Mouse (Mus musculus): ENCODE results near the gene Nostrin. TPM values are rescaled to one million over a fixed set of nuclear protein-coding genes. Genes with fewer than 3 reads are reported as not detected.

Nostrin gene
- polyA plus RNA-seq, 1 experiment: 1.2 TPM

GRCm38 (mm10) chr2:69187990-69188389 lies 52.4 kb downstream of the Nostrin start:
- Histone ChIP-seq H3K4me3 (ENCODE audit: extremely low read depth, insufficient read depth, insufficient read length) (no peak overlapping the region), H3K27ac (ENCODE audit: insufficient read depth, low read length) (no peak overlapping the region), H3K27me3 (ENCODE audit: control insufficient read depth, insufficient read depth, low read length) (no peaks in the 10 kb centered on the region), H3K4me1 (ENCODE audit: control insufficient read depth, insufficient read depth, insufficient read length) (no peaks in the 10 kb centered on the region), H3K36me3 (ENCODE audit: control insufficient read depth, insufficient read depth, low read length) (no peaks in the 10 kb centered on the region)
- WGBS: 90% methylated on average over 2 of the region's 2 CpGs
- no peak for DNase-seq (ENCODE audit: low read depth in 1 of 2, low spot score in 2 of 2)
- no peak for TF ChIP-seq CTCF (IDR thresholded peaks at IDR 0.05; ENCODE audit: extremely low read depth, insufficient read depth, insufficient read length, insufficient replicate concordance)
- TF ChIP-seq POLR2A (IDR thresholded peaks at IDR 0.05; ENCODE audit: low read depth, low read length): no peak

- DNase-seq (ENCODE audit: low read depth in 1 of 2, low spot score in 2 of 2): no peak
- H3K27ac ChIP-seq (ENCODE audit: insufficient read depth, low read length): no peak overlapping the region
- H3K4me1 ChIP-seq (ENCODE audit: control insufficient read depth, insufficient read depth, insufficient read length): no peaks in the 10 kb centered on the region
- no peaks in the 10 kb centered on the region for H3K27me3 ChIP-seq (ENCODE audit: control insufficient read depth, insufficient read depth, low read length)
- no peak for TF ChIP-seq CTCF (IDR thresholded peaks at IDR 0.05; ENCODE audit: extremely low read depth, insufficient read depth, insufficient read length, insufficient replicate concordance)
- no peak for TF ChIP-seq POLR2A (IDR thresholded peaks at IDR 0.05; ENCODE audit: low read depth, low read length)
- no peaks in the 10 kb centered on the region for H3K36me3 ChIP-seq (ENCODE audit: control insufficient read depth, insufficient read depth, low read length)
- 68% methylated on average over 6 of the region's 6 CpGs for WGBS
- no peak overlapping the region for H3K4me3 ChIP-seq (ENCODE audit: extremely low read depth, insufficient read depth, insufficient read length)
Observed at GRCm38 (mm10) chr2:69188732-69189131, 53.1 kb downstream of the Nostrin start.

- H3K4me3 ChIP-seq (ENCODE audit: extremely low read depth, insufficient read depth, insufficient read length): no peak overlapping the region
- no peak overlapping the region for H3K27ac ChIP-seq (ENCODE audit: insufficient read depth, low read length)
- no peak for DNase-seq (ENCODE audit: low read depth in 1 of 2, low spot score in 2 of 2)
- no peaks in the 10 kb centered on the region for H3K4me1 ChIP-seq (ENCODE audit: control insufficient read depth, insufficient read depth, insufficient read length)
- H3K27me3 ChIP-seq (ENCODE audit: control insufficient read depth, insufficient read depth, low read length): no peaks in the 10 kb centered on the region
- TF ChIP-seq POLR2A (IDR thresholded peaks at IDR 0.05; ENCODE audit: low read depth, low read length) (no peak), CTCF (IDR thresholded peaks at IDR 0.05; ENCODE audit: extremely low read depth, insufficient read depth, insufficient read length, insufficient replicate concordance) (no peak)
- WGBS: 83% methylated on average over 4 of the region's 4 CpGs
- no peaks in the 10 kb centered on the region for H3K36me3 ChIP-seq (ENCODE audit: control insufficient read depth, insufficient read depth, low read length)
Observed at GRCm38 (mm10) chr2:69189222-69189621, 53.6 kb downstream of the Nostrin start.

GRCm38 (mm10) chr2:69191059-69191458 lies 55.5 kb downstream of the Nostrin start:
- no peak overlapping the region for H3K4me3 ChIP-seq (ENCODE audit: extremely low read depth, insufficient read depth, insufficient read length)
- H3K27ac ChIP-seq (ENCODE audit: insufficient read depth, low read length): no peak overlapping the region
- DNase-seq (ENCODE audit: low read depth in 1 of 2, low spot score in 2 of 2): no peak
- no peaks in the 10 kb centered on the region for H3K4me1 ChIP-seq (ENCODE audit: control insufficient read depth, insufficient read depth, insufficient read length)
- TF ChIP-seq POLR2A (IDR thresholded peaks at IDR 0.05; ENCODE audit: low read depth, low read length): no peak
- no peak for TF ChIP-seq CTCF (IDR thresholded peaks at IDR 0.05; ENCODE audit: extremely low read depth, insufficient read depth, insufficient read length, insufficient replicate concordance)
- H3K27me3 ChIP-seq (ENCODE audit: control insufficient read depth, insufficient read depth, low read length): no peaks in the 10 kb centered on the region
- WGBS: 81% methylated on average over 5 of the region's 5 CpGs
- H3K36me3 ChIP-seq (ENCODE audit: control insufficient read depth, insufficient read depth, low read length): no peaks in the 10 kb centered on the region

- Histone ChIP-seq H3K36me3 (ENCODE audit: control insufficient read depth, insufficient read depth, low read length) (no peaks in the 10 kb centered on the region), H3K4me1 (ENCODE audit: control insufficient read depth, insufficient read depth, insufficient read length) (no peaks in the 10 kb centered on the region), H3K4me3 (ENCODE audit: extremely low read depth, insufficient read depth, insufficient read length) (no peak overlapping the region), H3K27ac (ENCODE audit: insufficient read depth, low read length) (no peak overlapping the region), H3K27me3 (ENCODE audit: control insufficient read depth, insufficient read depth, low read length) (no peaks in the 10 kb centered on the region)
- WGBS: 91% methylated on average over 5 of the region's 5 CpGs
- DNase-seq (ENCODE audit: low read depth in 1 of 2, low spot score in 2 of 2): no peak
- no peak for TF ChIP-seq POLR2A (IDR thresholded peaks at IDR 0.05; ENCODE audit: low read depth, low read length)
- TF ChIP-seq CTCF (IDR thresholded peaks at IDR 0.05; ENCODE audit: extremely low read depth, insufficient read depth, insufficient read length, insufficient replicate concordance): no peak
Observed at GRCm38 (mm10) chr2:69193555-69193954, 58.0 kb downstream of the Nostrin start.

- peaks cover 5% of the 10 kb centered on the region; the same call in 1 of the 2 replicates for H3K4me1 ChIP-seq (ENCODE audit: control insufficient read depth, insufficient read depth, insufficient read length)
- no peaks in the 10 kb centered on the region for H3K27me3 ChIP-seq (ENCODE audit: control insufficient read depth, insufficient read depth, low read length)
- WGBS: 29% methylated on average over 6 of the region's 6 CpGs
- peaks cover 2% of the 10 kb centered on the region; the same call in 1 of the 2 replicates for H3K36me3 ChIP-seq (ENCODE audit: control insufficient read depth, insufficient read depth, low read length)
- H3K4me3 ChIP-seq (ENCODE audit: extremely low read depth, insufficient read depth, insufficient read length): peak overlapping the region; percentile 72
- TF ChIP-seq POLR2A (IDR thresholded peaks at IDR 0.05; ENCODE audit: low read depth, low read length): no peak
- no peak for TF ChIP-seq CTCF (IDR thresholded peaks at IDR 0.05; ENCODE audit: extremely low read depth, insufficient read depth, insufficient read length, insufficient replicate concordance)
- DNase-seq (ENCODE audit: low read depth in 1 of 2, low spot score in 2 of 2): no peak
- H3K27ac ChIP-seq (ENCODE audit: insufficient read depth, low read length): no peak overlapping the region
Observed at GRCm38 (mm10) chr2:69205185-69205584, 69.6 kb downstream of the Nostrin start.

GRCm38 (mm10) chr2:69205791-69206351 lies 70.3 kb downstream of the Nostrin start, which contains the start of gene Spc25:
Spc25 (minus strand) TSS chr2:69206194.
- Histone ChIP-seq H3K4me1 (ENCODE audit: control insufficient read depth, insufficient read depth, insufficient read length) (peaks cover 5% of the 10 kb centered on the region; the same call in 1 of the 2 replicates), H3K27ac (ENCODE audit: insufficient read depth, low read length) (no peak within 1 kb of the TSS), H3K36me3 (ENCODE audit: control insufficient read depth, insufficient read depth, low read length) (peaks cover 2% of the 10 kb centered on the region; the same call in 1 of the 2 replicates), H3K4me3 (ENCODE audit: extremely low read depth, insufficient read depth, insufficient read length) (peak within 1 kb of the TSS; percentile 72), H3K27me3 (ENCODE audit: control insufficient read depth, insufficient read depth, low read length) (no peaks in the 10 kb centered on the region)
- DNase-seq (ENCODE audit: low read depth in 1 of 2, low spot score in 2 of 2): peak; percentile 87 to 89
- under 1% methylated on average over 46 of the region's 46 CpGs for WGBS
- no peak for TF ChIP-seq CTCF (IDR thresholded peaks at IDR 0.05; ENCODE audit: extremely low read depth, insufficient read depth, insufficient read length, insufficient replicate concordance)
- peak; percentile 11; the same call in 1 of the 2 replicates for TF ChIP-seq POLR2A (IDR thresholded peaks at IDR 0.05; ENCODE audit: low read depth, low read length)
